Mouse (Mus musculus) monocyte, adult 2 months (primary cell): ENCODE results near the gene F2r.

Experiments
- DNase-seq, 2 experiments: peaks; one replicate each; pipeline ENCODE4 v3.0.0; 2022; ENCODE audit warnings: low spot score in 2 of 2, low read depth in 1 of 2

Gene F2r

DNA sequence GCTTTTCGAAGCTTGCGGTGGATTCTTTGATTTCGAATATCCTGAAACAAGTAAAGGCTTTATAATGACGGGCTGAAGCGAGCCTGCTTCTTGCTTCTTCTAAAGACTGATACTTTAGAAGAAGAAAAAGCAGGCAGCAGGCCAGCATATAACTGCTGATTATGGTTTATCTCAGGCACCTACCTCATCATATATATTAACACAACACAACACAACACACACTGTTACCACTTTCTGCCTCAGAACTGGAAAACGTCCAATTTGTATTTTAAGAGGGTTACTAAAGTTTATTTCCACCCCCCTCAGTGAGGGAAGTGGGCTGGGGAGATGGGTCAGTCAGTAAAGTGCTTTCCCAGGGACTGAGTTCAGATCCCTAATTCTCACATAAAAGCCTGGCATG is 13.9 kb upstream of the F2r start:
- DNase-seq: no peak

DNA sequence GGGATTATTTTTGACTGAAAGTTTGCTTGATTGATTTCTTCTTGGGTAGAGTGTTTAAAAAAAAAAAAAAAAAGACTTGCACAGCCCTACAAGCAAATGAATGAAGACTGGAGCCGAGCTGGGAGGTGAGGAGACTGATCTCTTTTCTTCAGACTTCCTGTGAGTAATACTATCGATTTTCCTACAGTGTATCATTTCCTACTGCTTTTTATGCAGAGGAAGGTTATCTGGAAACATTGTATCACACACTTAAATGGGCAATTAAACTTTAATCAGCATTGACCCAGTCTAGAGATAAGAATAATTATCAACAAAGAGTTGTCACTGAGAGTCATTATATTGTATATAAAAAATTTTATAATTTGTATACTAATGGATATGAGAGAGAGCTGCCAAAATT is 12.5 kb upstream of the F2r start:
- DNase-seq: no peak

DNA sequence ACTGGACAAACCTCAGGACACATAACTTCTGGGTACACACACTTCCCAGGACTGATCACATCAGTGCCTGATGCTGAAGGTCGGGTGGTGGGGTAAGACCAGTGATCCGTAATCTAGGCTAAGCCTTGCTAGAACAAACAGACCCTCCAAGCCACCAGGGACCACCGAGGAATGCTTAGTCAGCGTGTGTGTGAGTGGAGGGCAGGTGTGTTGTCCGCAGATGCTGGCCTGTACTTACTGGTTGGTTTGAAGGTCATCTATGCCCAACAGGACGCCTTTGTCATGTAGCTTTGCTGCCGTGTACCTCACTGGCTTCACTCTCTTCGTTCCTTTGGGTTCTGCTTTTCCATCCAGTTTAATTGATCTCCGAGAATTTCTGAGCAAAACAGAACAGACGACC is 11.5 kb upstream of the F2r start:
- DNase-seq: no peak

DNA sequence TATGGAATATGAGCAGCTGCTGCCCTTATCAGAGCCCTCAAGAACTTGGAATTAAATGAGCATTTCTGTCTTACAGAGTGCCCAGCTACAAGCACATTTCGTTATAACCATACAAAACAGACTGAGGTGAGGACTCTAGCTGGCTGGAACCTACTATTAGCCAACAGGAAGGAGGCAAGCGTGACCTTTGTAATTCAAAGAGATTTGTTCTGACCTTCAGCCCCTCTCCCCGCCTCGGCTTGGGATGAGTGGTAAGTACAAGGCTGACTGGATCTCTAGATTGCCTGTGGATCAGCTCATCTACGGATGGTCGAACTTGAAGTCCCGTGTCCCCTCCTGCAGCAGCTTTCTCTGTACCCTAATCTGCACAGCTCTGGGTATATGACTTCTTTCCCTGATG is 8.4 kb upstream of the F2r start:
- no peak for DNase-seq

DNA sequence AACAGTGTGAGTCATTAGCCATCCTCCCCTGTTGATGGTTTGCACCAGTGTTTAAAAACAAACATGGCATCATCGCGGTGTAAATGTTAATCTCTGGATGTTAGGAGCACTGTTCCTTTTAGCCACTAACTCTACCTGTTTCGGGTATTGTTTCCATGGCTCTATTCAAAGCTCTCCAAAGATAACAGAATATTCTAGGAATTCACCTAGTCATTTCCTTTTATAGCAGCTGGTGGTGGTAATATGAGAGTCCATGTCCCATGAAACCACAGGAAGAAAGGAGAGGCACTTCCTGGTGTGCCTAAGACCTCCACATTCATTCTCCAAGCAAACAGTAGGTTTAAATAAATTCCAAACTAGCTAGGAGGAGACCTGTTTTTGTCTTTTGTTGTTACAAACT is 4.8 kb upstream of the F2r start:
- DNase-seq: no peak

DNA sequence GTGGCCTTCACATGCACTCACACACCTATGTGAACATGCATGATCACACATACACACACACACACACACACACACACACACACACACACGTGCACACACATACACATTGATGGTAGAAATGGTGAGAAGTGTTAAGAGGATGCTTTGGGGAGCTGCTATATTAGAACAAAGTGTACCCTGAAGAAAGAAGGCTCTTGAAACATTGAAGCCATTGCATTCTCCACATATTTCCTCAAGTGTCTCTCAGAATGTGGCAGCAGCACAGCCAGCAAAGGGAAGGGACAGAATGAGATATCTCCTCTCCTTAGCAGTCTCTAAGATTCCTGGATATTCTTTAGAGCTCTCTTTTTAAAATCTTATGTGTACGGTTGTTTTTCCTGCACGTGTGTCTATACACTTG is 3.3 kb upstream of the F2r start:
- no peak for DNase-seq

DNA sequence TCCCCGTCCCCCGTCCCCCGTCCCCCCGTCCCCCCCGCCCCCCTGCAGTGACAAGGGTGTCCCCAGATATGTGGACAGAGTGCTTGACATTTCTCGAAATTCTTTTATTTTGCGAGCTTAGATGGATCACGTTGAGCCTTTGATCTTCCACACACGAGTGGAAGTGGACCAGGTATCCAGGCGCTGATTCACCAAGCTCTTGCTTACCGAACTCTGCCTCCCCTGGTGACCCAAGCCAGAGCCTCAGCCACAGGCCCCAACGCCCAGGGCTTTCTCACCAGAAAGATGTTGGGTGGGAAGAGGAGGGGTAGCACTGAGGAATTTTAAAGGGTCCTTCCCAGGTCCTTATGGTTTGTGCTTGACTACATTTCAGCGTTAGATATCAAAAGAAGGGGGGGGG is 572 bp upstream of the F2r start:
- DNase-seq: no peak

DNA sequence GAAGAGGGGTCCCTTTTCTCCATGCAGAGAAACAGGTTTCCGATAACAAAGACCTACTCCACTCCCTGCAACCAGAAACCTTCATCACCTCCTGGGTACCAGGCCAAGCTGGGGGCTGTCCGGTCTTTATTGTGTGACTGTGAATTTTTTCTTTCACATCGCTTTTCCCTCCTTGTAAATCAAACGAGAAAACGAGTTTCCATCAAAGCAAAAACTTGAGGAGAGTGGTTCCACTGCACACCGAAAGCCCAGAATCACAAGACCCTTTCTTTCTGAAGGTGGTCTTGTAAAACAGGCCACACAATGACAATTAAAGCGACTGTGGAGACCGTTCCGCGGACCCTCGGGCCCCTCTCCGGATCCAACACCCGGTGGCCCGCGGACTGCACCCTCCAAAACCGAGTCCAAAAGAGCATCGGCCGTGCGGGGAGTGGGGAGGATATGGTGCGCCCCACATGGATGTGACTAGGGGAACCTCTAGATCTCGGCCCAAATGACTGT is 566 bp downstream of the F2r start:
- no peak for DNase-seq

DNA sequence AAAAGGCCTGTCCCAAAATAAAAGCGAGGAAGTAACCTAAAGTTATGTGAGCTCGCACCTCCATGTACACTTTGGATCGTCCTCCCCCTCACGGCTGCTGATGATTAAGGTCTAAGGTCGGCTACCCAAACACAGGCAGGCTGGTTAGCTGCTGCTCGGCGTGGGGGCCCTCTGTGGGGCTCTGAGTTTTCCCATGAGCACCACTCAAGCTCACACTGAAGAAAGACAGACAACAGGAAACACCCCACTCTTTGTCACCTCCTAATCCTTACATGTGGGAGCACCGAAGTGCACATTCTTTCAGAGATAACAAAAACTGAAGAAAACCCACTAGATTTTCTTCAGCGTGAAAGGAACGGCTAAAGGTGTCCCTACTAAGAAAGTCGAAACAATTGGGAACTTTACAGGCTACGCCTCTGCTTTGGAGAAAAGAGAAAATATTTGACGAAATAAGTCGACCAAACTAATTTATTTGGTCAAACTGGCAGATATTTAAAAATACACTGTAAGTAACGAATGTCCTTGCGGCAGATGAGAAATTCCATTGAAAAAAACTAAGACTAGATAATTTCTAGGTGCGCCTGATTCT is 1.1 kb downstream of the F2r start:
- no peak for DNase-seq

DNA sequence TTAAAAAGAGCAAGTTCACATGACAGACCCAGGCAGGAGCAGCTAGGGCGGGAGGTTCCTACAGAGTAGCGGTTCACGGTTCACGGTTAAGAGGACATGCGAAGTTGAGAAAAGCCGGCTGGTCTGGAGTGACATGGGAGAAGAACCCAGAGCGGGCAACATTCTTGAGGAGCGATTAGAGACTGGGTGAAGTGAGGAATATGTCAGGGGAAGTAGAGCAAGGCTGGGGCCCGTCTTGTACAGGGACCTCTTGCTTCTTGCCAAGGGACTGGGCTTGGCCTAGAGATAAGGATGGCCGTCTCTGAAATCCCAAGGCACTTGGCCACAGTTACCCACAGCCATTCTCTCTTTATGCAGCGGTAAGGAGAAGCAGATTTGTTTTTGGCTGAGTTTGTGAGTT is 1.8 kb downstream of the F2r start:
- DNase-seq: no peak

DNA sequence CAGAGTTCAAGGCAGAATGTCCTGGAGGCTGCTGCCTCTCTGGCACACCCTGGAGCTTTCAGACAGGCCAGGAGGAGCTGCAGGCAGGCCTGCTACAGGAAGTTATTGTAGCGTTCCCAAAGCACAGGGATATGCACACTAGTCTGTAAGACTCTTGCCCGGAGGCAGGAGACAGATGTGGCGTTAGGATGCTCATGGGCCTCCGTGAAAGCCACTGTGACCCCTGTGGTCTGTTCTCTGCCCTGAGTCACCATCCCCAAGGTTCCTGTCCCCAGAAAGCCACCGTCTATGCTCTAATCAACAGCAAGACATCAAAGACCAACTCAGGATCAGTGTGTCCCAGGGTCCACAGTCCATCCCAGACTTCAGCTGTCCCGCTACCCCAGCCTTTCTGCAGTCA is 3.5 kb downstream of the F2r start:
- DNase-seq: no peak

DNA sequence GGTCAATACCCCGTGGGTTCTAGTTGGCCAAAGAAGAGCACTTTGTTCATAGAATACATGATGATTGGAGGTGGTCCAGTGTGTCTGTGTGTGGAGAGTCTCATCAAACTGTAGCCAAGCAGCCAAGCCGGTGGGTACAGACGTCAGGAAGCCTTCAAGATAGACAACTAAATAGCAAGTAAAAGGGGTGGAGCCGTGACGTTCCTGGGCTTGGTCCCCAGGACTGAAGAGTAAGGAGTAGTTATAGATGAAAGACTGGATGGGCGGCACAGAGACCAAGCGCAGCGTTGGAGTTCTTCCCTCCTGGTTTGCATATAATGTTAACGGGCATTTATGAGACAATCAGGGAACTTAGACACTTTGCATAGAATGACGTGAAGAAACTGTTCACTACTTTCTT is 6.0 kb downstream of the F2r start:
- DNase-seq: no peak

DNA sequence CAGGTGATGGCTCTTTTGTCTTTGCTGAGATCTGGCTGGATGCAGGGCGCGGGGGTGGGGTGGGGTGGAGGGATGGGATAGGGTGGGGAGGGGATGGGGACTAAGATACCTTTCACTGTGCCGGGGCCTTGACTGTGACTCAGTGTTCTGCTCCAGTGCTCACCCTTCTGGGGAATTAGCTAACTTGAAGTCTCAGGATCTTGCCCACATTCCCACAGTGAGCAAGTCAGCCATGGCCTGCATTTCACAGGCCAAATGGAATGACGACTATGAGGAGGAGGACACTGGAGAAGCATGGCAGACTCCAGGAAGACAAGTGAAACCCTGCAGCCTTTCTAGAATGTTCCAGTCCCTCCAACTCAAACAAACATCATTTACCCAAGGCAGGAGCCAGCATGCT is 6.5 kb downstream of the F2r start:
- DNase-seq: no peak

DNA sequence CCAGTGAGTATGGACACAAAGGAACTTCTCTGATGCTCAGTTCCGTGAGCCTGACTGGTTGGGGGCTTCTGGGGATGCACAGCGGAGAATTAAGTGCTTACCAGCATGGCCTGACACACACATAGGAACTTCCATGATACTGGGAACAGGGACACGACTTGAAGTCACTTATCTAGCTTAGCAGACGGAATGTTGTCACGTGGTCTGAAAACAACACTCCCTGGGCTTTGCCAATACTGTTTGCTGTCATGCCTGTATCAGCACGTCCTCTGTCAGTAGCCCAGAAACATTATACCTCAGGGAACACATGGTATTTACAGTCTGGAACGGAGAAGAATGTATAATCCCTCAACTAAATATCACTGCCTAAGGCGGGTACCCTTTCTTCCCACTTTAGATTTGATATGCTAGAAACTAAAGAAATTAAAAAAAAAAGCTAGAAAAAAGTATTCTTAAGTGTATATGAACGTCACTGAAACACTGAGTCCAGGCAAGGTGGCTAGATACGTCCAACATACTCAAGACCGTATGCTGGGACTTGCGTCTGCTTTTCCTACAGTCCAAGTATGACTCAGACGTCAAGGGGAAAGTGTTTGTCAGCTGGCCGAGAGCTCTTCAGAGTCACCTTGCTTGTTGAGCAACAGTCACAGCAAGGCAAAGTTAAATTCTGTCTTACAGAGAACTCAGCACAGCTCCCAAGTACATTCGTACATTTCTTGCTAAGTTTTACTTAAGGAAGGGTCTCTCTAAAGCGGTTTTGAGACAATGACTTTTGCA is 7.3 kb downstream of the F2r start:
- no peak for DNase-seq

DNA sequence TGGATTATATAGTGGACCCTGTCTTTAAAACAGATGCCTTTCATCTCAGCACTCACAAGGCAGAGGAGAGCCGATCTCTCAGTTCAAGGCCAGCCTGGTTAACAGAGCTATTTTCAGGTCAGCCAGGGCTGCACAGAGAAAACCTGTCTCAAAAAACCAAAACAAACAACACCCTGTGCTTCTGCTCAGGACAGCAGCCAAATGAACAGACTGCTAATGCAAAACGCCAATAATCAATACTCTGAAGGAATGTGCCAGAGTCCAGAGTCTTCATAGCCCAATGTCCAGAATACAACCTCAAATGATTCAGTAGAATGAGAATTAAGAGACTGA is 9.2 kb downstream of the F2r start:
- DNase-seq: no peak

DNA sequence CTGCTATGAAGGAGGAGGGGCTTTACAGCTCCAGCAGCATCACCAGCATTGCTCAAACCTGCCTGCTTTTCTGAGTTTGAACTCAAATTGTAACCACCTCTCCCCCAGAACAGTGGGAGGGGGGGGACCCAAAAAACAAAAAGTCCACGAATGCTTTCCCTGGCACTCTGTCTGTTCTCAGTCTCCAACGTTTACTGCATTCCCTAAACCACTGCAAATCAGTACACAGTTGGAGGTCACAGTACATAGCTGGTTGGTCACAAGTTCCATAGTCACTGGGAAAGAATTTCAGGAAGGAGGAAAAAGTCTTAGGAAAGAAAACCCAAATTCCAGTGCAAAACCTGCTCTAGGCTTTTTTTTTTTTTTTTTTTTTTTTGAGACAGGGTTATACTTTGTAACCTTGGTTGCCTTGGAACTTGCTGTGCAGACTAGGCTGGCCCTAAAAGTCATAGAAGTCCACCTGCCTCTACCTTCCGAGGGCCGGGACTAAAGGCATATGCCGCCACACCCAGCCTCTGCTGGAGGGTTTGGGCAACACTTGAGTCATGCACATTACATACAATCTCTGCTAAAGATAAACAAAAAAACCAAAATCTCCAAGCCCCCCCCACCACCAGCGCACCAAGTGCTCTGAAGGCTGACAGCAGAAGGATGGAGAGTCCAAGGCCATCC is 9.7 kb downstream of the F2r start:
- no peak for DNase-seq

DNA sequence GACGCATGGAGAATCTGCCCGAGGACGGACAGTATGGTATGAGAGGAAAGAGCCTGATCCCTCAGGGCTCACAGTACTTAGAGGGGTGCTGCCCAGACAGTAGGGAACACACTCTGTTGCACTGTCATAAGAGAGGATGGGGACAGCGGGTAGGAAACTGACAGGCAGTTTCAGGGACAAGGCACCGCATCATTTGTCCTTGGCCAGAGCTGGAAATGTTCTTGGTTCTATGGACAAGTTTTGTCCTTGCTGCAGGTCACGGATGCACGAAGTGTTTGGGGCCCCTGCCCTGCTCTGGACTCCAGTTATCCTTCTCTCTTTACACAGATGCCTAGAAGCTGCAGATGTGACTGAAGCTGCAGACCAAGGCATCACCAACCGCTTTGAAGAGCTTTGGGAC is 11.3 kb downstream of the F2r start:
- DNase-seq: no peak

DNA sequence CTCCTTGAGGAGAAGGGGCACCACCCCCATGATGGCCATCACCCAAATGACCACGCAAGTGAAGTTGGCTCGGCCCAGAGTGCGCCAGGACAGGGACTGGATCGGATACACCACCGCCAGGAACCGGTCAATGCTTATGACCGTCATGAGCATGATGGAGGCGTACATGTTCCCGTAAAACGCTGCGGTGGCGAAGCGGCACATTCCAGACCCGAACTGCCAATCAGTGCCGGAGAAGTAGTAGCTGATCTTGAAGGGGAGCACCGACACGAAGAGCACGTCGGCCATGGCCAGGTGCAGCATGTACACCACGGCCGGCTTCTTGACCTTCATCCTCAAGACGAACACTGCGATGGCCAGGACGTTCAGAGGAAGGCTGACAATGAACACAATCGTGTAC is 14.0 kb downstream of the F2r start:
- DNase-seq: no peak

DNA sequence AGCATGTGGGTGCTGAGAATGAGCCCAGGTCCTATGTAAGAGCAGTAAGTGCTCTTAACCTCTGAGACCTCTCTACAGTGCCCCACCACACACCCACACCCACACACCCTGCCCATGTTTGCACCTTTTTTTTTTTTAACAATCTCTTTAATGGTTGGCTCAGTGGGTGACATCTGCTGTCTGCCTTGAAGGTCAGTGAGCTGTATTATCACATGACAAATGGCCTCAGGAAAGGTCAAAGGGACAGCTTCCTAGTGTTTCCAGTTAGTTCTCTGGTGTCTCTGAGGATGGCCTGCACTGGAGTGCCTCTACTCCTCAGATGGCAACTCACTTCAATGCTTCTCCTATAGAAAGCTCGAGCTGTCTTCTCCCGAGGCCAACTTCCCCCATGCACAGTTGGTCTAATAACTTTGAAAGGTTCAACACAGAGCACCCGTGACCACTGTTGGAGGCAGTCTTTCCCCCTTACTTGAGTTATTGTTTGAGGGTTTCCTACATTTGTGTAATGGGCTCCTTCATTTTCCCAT is 18.4 kb downstream of the F2r start:
- no peak for DNase-seq

DNA sequence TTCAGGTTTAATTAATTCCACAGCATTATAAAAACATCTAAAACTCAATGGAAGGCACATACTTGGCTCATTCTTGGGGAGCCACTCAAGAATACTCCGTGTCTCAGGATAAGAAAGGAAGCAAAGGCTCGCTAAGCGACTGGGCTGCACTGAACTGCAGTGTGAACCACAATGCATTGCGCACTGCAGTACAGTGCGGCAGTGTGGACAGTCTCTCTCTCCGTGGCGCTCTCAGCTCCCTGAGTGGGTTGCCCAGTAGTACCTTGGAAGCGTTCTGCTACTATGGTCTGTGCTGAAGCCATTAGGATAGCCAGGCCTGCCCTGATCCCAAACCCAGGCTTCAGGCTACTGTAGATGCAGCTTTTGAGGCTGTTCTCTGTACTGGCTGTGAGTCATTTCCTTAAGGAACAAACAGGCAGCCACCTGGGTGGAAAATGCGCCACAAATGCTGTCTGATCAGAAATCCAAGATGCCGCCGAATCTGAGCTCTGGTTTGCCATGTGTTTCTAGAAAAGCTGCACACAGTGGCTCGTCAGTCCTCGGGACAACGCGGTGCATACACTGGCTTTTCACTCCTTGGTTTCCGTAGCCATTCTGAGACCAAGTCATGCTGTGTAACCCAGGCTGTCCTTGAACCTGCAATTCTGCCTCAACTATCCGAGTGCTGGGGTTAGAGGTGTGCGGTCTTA is 19.9 kb downstream of the F2r start:
- DNase-seq: no peak

DNA sequence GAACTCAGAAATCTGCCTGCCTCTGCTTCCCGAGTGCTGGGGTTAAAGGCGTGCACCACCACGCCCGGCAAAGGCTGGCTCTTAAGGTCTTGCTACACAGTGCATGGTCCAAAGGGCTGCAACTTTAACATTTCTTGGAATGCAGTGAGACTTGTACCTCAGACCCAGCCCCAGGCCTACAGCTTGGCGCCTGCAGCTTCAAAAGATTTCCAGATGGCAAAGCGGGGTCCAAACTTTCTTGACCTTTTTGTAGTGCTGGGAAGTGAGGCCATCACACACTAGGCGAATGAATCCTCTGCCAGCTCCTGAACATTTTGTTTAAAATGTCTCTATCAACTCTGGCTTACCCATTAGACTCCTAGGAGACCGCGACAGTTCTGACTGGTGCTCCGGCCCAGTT is 20.7 kb downstream of the F2r start:
- no peak for DNase-seq

DNA sequence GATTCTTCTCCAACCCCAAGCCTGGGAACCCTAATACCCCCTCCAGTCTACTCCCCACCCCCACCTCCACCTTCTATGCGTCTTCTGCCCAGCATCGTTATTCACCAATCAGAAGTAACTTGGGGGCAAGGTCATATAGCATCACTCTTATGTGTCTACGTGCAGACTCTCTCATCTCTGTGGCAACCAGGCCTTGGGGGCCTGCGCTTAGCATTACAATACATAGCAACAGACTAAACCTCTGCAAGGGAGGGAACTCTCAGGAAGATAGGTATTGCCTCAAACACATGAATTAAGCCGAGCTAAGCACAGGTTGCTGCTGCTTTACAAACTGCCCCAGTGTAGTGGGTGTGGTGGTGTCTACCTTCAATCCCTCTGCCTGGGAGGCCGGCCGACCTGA is 21.6 kb downstream of the F2r start:
- DNase-seq: no peak
